Mouse (Mus musculus) T-cell, adult 2 months (primary cell): Measurements from ENCODE around the gene Hltf.
A peak's percentile ranks its signal among the peaks of the same experiment; 100 is the strongest.
"Not testable (repeated sequence)": the region's sequence is repeated elsewhere in the genome, so short reads cannot be mapped to it uniquely, and the experiment has no call there.

Experiments
- DNase-seq: peaks from one replicate; pipeline ENCODE4 v3.0.0; 2022; ENCODE audit warnings: low spot score

The Hltf gene

DNA sequence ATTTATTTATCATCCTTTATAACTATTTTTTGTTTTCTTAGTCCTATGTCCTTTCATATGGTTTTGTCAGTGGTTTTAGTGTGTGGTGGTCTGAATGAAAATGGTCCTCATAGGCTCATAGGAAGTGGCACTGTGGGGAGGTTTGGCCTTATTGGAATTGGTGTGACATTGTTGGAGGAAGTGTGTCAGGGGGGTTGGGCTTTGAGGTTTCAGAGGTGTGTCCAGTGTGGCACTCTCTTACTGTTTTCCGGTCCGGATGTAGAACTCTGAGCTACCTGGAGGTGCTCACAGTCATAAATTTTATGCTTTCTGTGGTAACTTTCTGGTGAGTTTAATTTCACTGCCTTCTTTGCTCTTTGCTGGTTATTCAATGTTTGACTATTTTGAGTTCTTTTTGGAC, 47.2 kb downstream of the Hltf start:
- DNase-seq = peak; percentile 71

DNA sequence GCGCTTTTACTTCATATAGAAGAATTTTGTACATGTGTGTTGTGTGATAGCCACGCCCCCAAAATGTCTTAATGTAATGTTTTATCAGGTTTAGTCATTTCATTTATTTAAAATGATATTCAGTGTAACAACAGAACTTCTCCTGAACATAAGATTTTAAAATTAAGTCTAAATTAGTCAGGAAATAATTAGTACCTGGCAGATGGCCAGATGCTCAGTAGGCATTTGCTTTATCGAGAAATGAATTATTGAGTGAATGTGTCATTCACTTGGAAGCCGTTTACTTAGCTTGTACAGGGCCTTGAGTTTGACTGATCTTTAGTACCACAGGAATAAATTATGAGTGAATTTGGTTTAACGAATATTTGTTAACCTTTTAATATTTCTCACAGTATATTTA, 51.3 kb downstream of the Hltf start:
- DNase-seq = no peak

GRCm38 (mm10) chr3:20111913-20112312, 54.3 kb downstream of the Hltf start:
- DNase-seq = no peak

DNA sequence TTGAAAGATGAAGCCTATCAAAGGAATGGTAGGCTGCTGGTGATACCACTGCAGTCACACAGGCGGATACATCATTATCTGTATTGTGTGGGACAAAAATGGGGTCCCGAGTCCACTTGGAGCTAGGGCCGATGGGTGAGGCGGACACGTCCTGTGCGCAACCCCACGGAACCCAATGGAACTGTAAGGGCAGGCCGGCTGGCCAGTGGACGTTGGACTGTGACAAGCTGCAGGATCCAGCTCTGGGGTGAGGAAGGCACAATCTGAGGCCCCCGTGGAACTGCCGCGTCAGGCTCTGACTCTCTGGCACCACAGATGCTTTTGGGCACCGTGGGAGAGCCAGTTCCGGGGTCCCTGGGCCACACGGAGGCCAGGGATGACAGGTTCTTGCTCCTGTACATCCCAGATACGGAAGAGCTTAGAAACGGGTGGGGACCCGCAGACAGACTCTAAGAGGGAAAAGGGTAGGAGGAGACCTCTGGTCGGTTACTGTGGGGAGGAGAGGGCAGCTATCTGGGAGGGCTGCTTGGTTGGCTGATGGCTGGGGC, 61.5 kb downstream of the Hltf start:
- no peak for DNase-seq

DNA sequence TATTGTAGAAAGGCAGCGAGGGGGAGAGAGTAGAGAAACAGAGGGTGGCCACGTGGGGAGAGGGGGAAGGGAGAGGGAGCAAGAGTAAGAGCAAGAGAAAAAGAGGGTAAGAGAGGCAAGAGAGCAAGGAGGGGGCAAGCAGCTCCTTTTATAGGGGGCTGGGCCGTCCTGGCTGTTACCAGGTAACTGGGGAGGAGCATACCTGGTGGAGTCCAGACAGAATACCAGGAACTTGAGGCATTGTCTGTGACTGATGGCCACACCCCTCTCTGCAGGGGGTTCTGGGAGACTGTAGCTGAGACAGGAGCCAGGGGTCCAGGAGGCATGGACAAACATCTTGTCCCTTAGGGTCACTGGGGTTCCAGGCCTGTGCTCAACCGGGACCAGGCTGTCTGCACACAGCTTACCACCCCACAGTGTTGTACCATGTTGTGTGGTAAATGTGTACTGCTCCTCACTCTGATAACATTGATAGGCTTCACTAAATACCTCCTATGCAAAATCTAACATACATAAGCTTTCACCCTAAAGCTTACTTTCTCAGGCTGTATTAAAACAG, 62.2 kb downstream of the Hltf start:
- no peak for DNase-seq

- DNase-seq = not testable (repeated sequence)
These were observed 64.0 kb downstream of the Hltf start for GRCm38 (mm10) chr3:20121582-20121981.

DNA sequence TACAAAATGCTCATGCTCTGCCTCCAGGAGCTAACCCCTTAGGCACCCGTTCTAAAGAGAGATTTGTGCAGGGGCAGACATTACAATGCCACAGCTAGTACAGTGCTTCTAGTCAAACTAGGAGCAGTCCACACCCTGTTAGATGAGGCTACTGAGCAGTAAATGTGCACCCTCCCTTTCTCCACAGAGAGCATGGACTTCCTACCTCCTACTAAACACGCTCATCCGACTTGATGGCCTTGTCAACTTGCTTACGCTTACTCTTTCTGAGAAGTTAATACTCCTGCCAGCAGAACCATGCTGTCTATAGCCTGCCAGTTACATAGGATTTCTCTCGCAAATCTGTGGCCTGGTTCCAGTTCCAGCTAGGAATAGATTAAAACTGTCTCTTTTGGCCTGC, 68.0 kb downstream of the Hltf start:
- no peak for DNase-seq

DNA sequence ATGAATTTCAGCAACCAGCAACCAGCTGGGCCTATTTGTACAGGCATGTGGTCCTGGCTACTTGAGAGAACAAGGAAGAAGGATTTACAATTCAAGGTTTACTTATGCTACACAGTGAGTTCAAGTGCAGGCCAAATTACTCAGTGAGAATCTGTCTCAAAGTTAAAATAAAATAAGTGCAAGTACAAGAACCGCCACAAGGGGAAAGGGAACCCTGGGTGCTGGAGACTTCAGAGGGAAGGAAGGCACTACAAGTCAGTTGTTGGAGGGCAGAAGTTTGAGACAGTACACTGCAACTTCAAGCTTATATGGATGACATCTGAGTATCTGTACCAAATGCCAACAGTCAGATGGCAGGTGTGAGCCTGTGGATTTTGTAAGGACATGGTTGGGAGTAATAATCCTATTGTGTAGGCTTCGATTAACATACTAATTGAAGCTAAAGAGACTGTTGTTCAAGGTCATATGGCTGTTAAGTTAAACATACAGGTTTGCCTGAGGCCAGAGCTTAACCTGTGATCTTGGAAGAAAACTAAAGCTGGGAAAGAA, 69.5 kb downstream of the Hltf start:
- DNase-seq = no peak

DNA sequence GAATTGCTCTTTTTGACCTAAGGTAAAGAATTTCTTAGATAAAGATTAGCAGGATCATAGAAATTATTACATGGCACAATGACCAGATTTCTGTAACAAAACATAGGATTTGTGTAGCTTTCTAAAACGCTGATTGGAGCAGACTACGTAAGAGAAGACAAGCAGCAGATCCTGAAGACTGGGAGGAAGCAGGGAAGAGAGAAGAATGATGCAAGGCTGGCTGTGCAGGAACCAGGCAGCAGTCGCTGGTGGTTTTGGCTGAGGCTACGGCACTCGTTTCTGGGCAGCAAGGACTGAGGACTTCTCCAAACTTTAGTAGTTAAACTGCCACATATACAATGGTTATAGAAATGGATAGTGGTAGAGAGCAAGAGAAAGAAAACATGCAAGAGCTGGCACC, 71.9 kb downstream of the Hltf start:
- DNase-seq = no peak

GRCm38 (mm10) chr3:20130456-20131349, 73.1 kb downstream of the Hltf start:
- no peak for DNase-seq

GRCm38 (mm10) chr3:20131350-20131720, 73.7 kb downstream of the Hltf start:
- no peak for DNase-seq

- no peak for DNase-seq
These were observed 75.1 kb downstream of the Hltf start for GRCm38 (mm10) chr3:20132731-20133130.

GRCm38 (mm10) chr3:20133745-20134144, 76.1 kb downstream of the Hltf start:
- DNase-seq = no peak

- DNase-seq = no peak
These were observed 76.9 kb downstream of the Hltf start for GRCm38 (mm10) chr3:20134545-20134944.

GRCm38 (mm10) chr3:20136868-20137581, 79.4 kb downstream of the Hltf start:
- DNase-seq = no peak

GRCm38 (mm10) chr3:20141240-20141639, 83.6 kb downstream of the Hltf start:
- DNase-seq = no peak

DNA sequence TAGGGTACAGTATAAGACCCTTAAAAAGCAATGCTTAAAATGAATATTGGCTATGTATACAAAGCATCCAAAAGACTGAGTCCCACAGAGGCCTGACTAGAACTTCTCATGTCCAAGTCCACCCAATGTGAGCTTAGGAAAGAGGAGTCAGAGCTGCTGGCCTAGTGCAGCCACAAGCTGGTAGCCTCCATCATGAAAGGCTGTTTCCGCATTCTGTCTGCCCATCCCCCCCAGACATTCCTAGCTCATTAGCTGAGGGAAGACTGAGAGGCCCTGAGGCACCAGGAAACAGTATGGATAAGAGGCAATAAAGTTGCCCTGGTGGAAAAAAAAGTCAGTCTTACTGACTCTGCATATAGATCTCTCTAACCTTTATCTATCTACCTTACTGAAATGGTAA, 84.1 kb downstream of the Hltf start:
- no peak for DNase-seq

GRCm38 (mm10) chr3:20142101-20142500, 84.5 kb downstream of the Hltf start:
- DNase-seq = peak; percentile 60

DNA sequence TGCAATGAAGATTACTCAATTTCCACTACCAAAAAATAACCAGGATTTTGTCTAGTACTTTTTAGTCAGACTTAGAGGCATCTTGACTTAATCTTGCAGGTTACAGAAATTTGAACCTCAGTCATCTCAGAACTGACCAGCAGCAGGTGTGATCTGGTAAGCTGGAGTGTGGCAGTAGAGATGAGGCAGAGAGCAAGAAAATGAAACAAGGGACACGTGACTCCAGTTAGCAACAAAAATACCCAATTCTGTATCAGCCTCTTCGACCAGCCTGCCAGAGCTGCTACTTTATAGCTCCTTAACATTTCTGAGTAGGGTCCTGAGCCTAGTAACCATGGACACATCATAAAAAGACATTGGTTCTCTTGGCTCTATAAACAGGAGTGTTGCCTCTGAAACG, 85.0 kb downstream of the Hltf start:
- DNase-seq = no peak

GRCm38 (mm10) chr3:20143726-20144125, 86.1 kb downstream of the Hltf start:
- DNase-seq = no peak

DNA sequence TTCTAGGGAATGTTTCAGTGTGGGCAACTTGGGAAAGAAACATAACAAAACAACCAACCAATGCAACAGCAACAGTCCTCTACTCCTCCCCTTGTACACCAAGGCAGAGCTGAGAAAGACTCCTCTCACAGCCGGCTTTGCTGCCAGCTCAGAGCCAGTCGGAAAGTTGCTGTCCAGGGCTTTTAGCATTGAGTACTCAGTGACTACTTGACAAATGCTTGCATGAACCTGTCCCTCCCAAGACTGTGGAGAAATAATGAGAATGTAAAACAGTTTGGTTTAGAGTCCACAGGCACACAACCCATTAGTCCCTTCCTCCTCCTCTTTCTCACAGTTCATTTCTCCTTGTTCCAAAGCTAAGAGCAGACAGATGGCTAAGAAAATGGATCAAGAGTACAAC, 86.8 kb downstream of the Hltf start:
- DNase-seq = no peak

DNA sequence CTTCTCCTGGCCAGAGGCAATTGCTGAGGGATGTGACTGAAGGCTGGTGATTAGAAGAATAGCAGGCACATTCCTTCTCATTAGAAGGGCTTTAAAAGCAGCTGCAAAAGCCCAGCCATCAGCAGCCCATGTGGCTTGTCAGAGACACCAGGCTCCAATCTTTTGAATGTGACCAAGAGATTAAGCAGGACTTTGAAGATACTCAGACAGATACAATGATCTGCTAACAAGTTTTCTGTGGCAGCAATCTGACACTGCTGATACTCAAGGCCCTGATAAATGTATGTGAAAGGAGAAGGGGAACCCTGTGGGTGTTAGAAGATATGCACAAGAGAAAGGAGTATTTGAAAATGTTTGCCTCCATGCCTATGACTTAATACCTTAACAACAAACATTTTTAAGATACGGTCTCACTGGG, 88.1 kb downstream of the Hltf start:
- no peak for DNase-seq
